Mouse (Mus musculus) spleen, postnatal 36 days (tissue): ENCODE measurements around the gene Mybbp1a.

Experiments
- DNase-seq, 2 experiments: peaks; one replicate each; pipeline ENCODE4 v3.0.0; 2022; ENCODE audit warnings: low spot score in 2 of 2, mixed read lengths in 1 of 2

Gene Mybbp1a

GRCm38 (mm10) chr11:72477182-72477581 lies 36.0 kb downstream of the Mybbp1a start:
- no peak for DNase-seq

GRCm38 (mm10) chr11:72477653-72478052 lies 36.5 kb downstream of the Mybbp1a start:
- DNase-seq, result no peak

GRCm38 (mm10) chr11:72478228-72478627 lies 37.1 kb downstream of the Mybbp1a start:
- DNase-seq, result no peak

- DNase-seq, result no peak
Measured at GRCm38 (mm10) chr11:72479499-72479898, 38.3 kb downstream of the Mybbp1a start.

- no peak for DNase-seq
Measured at GRCm38 (mm10) chr11:72481313-72481712, 40.2 kb downstream of the Mybbp1a start.

- no peak for DNase-seq
Measured at GRCm38 (mm10) chr11:72481952-72482351, 40.8 kb downstream of the Mybbp1a start.

- no peak for DNase-seq
Measured at GRCm38 (mm10) chr11:72484549-72484948, 43.4 kb downstream of the Mybbp1a start.

- DNase-seq, result no peak
Measured at GRCm38 (mm10) chr11:72485157-72485556, 44.0 kb downstream of the Mybbp1a start.

GRCm38 (mm10) chr11:72485960-72486359 lies 44.8 kb downstream of the Mybbp1a start:
- no peak for DNase-seq

- no peak for DNase-seq
Measured at GRCm38 (mm10) chr11:72487171-72487570, 46.0 kb downstream of the Mybbp1a start.

- no peak for DNase-seq
Measured at GRCm38 (mm10) chr11:72487739-72488138, 46.6 kb downstream of the Mybbp1a start.

GRCm38 (mm10) chr11:72488753-72489271 lies 47.7 kb downstream of the Mybbp1a start:
- peak; percentile 30 to 36 for DNase-seq

- DNase-seq, result no peak
Measured at GRCm38 (mm10) chr11:72489397-72489796, 48.2 kb downstream of the Mybbp1a start.

GRCm38 (mm10) chr11:72489881-72490301 lies 48.7 kb downstream of the Mybbp1a start, which contains the start of gene Spns2:
Gene Spns2 (minus strand): TSS chr11:72489904.
- peak; percentile 94 to 95 for DNase-seq

GRCm38 (mm10) chr11:72491130-72491960 lies 50.2 kb downstream of the Mybbp1a start:
- no peak for DNase-seq

- DNase-seq, result no peak
Measured at GRCm38 (mm10) chr11:72494046-72494988, 53.2 kb downstream of the Mybbp1a start.

- no peak for DNase-seq
Measured at GRCm38 (mm10) chr11:72496066-72496465, 54.9 kb downstream of the Mybbp1a start.

GRCm38 (mm10) chr11:72496775-72497174 lies 55.6 kb downstream of the Mybbp1a start:
- no peak for DNase-seq

GRCm38 (mm10) chr11:72497367-72497766 lies 56.2 kb downstream of the Mybbp1a start:
- DNase-seq, result no peak

- DNase-seq, result no peak
Measured at GRCm38 (mm10) chr11:72500139-72500538, 59.0 kb downstream of the Mybbp1a start.
